Mouse (Mus musculus) E14TG2a.4 (cell line): ENCODE measurements around the gene Snrpd2.

Experiments
- CTCF ChIP-seq: conservative IDR thresholded peaks from 2 replicates; pipeline ENCODE4 v1.5.1; 2014; ENCODE audit warnings: low read length
- POU5F1 ChIP-seq: IDR thresholded peaks from 2 replicates; pipeline ENCODE4 v1.6.1; 2014; ENCODE audit warnings: low read length, borderline replicate concordance

DNA sequence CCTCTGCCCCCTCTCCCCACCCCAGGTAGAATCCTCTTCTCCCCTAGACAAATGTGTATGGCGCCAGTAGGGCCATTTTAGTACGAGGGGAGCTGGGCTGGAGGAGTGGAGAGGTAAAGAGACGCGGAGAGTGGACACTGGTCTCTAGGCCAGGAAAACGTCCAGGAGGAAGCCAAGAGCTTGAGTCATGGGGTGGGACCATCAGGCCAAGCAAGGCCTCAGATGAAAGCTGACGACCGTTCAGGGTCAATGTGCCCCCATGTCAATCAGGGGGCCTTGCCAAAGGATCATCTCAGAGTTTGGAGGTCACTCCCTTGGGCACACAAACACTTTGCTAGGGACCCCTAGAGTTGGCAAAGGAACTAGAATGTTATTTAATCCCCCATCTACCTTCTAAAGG, 27.7 kb downstream of the Snrpd2 start:
- TF ChIP-seq CTCF: no peak
- no peak for TF ChIP-seq POU5F1
